Mouse (Mus musculus) spleen, adult 2 months (tissue): Measurements from ENCODE around the gene Vamp3.

ENCODE experiments used
- CTCF ChIP-seq: fragments of 200-500 bp; IDR thresholded peaks from 2 replicates; pipeline ENCODE4 v1.5.1; 2011; ENCODE audit warnings: mild to moderate bottlenecking, inconsistent platforms; ENCODE audit not compliant: insufficient read depth, insufficient read length, insufficient replicate concordance; ENCODE audit errors: extremely low read depth
- POLR2A ChIP-seq: fragments of 200-500 bp; IDR thresholded peaks from 2 replicates; pipeline ENCODE4 v1.6.1; 2011; ENCODE audit warnings: low read depth, low read length, inconsistent platforms

- TF ChIP-seq CTCF (no peak), POLR2A (no peak)
Observed at GRCm38 (mm10) chr4:151105886-151106285, 48.1 kb upstream of the Vamp3 start.
